Mouse (Mus musculus) myocyte (in vitro differentiated cells): ENCODE results near the gene Spon1.

Source experiments
- MAX ChIP-seq: IDR thresholded peaks from one replicate; pipeline ENCODE4 v1.6.1; 2011; ENCODE audit warnings: low read depth, mild to moderate bottlenecking, control low read depth
- POLR2A ChIP-seq: IDR thresholded peaks from one replicate; pipeline ENCODE4 v1.6.1; 2011; ENCODE audit warnings: low read depth, mild to moderate bottlenecking, control low read depth, moderate library complexity; ENCODE audit not compliant: insufficient read length
- REST ChIP-seq: IDR thresholded peaks from one replicate; pipeline ENCODE4 v1.6.1; 2011; ENCODE audit warnings: mild to moderate bottlenecking, control low read depth, moderate library complexity; ENCODE audit not compliant: insufficient read depth, insufficient read length
- TCF12 ChIP-seq: IDR thresholded peaks from one replicate; pipeline ENCODE4 v1.6.1; 2011; ENCODE audit warnings: mild to moderate bottlenecking, control low read depth; ENCODE audit not compliant: poor library complexity, insufficient read depth, severe bottlenecking

GRCm38 (mm10) chr7:113855396-113855795, 89.6 kb downstream of the Spon1 start:
- TF ChIP-seq TCF12 (no peak), POLR2A (no peak), REST (no peak), MAX (no peak)
